Mouse (Mus musculus) mature B cell (primary cell): ENCODE results near the gene Ppox.
"Not testable (repeated sequence)": the region's sequence is repeated elsewhere in the genome, so short reads cannot be mapped to it uniquely, and the experiment has no call there.

Experiments
- in situ Hi-C: fragments of 300-500 bp; cut with MboI; formaldehyde crosslinking; loops from 2 replicates; pipeline ENCODE4 v1.14.3; 2019

Ppox gene

GRCm38 (mm10) chr1:171280916-171281527, at the start of gene Ppox:
Gene Ppox (minus strand): TSS chr1:171281186.
- in situ Hi-C loops: no loop called here

DNA sequence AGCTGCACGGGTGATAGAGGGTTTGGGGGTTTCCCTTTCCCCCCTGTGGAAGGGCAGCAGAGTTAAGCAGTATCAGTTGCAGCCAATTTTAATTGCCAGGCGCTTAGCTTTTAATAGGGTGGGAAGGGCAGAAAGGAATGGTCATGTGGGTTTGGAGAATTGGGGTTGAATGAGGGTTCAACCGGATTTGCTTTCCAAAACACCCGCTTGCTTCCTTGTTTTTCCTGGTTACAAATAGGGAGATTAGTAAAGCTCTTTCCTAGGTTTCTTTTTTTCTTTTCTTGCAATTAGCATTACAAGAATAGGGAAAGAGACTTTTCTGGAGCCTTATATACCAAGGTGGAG, 49.2 kb upstream of the Ppox start:
- in situ Hi-C loops: no loop called here

GRCm38 (mm10) chr1:171329433-171330215, 48.6 kb upstream of the Ppox start:
- in situ Hi-C loops: no loop called here

- in situ Hi-C loops: no loop called here
Measured at GRCm38 (mm10) chr1:171328839-171329432, 48.0 kb upstream of the Ppox start, which contains the start of gene Dedd. Gene Dedd (plus strand): TSS chr1:171329145.

GRCm38 (mm10) chr1:171328244-171328643, 47.3 kb upstream of the Ppox start:
- in situ Hi-C loops: no loop called here

GRCm38 (mm10) chr1:171326588-171326987, 45.6 kb upstream of the Ppox start:
- in situ Hi-C loops: not testable (repeated sequence)

GRCm38 (mm10) chr1:171325571-171325970, 44.6 kb upstream of the Ppox start:
- in situ Hi-C loops: no loop called here

- in situ Hi-C loops: no loop called here
Measured at GRCm38 (mm10) chr1:171322012-171322411, 41.0 kb upstream of the Ppox start.

DNA sequence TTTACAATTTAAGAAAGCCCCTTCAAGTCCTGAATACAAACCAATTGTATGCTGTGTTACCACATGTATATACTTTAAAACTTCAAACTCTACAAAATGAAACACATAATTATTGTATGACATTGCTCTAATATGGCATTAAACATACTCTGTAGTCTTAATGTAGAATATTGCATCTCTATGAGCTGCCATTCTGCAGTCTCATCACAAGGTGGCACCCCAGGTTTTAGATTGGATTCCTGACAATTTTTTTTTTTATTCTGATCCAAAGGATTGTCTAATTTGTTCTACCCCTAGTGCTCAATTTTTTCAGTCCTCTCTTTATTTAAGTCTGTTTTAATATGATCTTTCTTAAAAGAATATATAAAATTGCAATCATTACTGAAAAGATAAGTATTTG, 40.4 kb upstream of the Ppox start:
- in situ Hi-C loops: no loop called here

- in situ Hi-C loops: no loop called here
Measured at GRCm38 (mm10) chr1:171320151-171320550, 39.2 kb upstream of the Ppox start.

DNA sequence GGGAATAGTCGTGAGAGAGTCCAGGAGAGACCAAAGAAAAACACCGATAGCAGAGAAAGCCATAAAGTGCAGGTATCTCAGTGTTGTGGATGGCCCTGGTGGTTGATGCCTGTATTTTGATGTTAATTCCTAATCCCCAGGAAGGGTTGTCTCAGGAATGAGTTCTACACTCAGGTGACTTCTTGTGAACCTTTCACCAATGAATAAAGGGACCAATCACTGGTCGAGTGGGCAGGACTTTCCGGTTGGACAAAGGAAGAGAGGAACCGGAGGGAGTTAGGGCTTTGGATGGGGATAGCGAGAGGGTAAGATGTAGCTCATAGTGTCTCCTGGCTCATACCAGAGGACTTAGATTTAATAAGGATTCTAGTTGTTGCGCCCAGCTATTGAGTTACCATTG, 38.8 kb upstream of the Ppox start:
- in situ Hi-C loops: no loop called here

DNA sequence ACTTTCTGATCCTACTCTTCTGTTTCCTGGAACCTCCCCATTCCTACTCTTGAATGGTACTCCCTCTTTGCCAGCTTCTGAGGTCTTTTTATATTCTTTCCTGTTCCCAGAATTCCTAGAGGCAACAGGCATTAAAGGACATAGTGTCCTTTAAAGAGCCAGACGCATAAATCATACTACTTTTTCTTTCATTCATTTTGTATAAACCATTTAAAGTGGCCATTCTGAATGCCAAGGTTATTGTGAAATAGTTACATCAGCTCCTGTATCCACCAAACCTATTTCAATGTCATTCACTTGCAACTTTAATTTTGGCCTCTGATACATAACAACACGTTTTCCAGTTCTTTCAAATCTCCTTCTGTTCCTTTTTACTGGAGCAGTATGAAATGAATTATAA, 28.3 kb upstream of the Ppox start:
- in situ Hi-C loops: no loop called here

- in situ Hi-C loops: not testable (repeated sequence)
Measured at GRCm38 (mm10) chr1:171306157-171306556, 25.2 kb upstream of the Ppox start.

GRCm38 (mm10) chr1:171298226-171298625, 17.2 kb upstream of the Ppox start:
- in situ Hi-C loops: no loop called here

- in situ Hi-C loops: no loop called here
Measured at GRCm38 (mm10) chr1:171295063-171295402, 14.0 kb upstream of the Ppox start.

GRCm38 (mm10) chr1:171294298-171295062, 13.5 kb upstream of the Ppox start, which contains the start of gene Ufc1:
Gene Ufc1 (minus strand): TSS chr1:171295024.
- in situ Hi-C loops: no loop called here

DNA sequence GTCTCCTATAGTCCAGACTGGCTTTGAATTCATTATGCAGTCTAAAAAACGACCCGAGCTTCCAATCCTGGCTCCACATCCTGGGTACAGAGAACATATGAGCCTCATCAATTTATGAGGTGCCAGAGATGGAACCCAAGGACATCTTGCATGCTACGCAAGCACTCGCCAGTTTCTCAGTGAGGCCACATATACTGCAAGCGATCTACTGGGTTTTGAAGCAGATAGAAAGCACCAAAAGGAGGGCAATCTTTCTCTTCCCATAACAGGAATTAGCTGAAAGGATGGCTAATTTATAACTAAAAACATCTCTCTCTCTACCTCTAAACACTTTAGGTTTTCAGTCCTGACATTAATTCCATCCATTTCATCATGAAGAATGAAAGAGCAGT, 12.9 kb upstream of the Ppox start:
- in situ Hi-C loops: no loop called here

DNA sequence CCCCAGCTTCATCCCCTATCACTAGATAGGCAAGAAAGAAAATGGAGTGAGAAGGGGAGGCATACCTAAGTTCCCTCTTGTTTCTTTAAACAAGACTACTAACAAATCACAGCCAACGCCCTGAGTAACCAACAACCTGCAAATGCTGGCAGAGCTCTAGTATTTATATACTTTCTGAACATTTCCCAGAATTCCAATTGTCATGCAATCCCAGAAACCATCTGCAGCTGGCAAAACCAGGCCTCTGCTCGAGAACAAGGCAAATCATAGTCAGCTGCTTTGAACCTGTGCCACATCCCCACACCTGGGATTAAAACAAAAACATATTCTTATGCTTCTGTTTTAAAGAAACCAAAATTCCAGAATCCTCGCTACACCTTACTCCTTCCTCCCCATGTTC, 12.4 kb upstream of the Ppox start:
- in situ Hi-C loops: no loop called here

- in situ Hi-C loops: no loop called here
Measured at GRCm38 (mm10) chr1:171288328-171288727, 7.3 kb upstream of the Ppox start.

- in situ Hi-C loops: no loop called here
Measured at GRCm38 (mm10) chr1:171287136-171288081, 6.4 kb upstream of the Ppox start, which contains the start of gene Usp21. Gene Usp21 (minus strand): TSS chr1:171287991.

DNA sequence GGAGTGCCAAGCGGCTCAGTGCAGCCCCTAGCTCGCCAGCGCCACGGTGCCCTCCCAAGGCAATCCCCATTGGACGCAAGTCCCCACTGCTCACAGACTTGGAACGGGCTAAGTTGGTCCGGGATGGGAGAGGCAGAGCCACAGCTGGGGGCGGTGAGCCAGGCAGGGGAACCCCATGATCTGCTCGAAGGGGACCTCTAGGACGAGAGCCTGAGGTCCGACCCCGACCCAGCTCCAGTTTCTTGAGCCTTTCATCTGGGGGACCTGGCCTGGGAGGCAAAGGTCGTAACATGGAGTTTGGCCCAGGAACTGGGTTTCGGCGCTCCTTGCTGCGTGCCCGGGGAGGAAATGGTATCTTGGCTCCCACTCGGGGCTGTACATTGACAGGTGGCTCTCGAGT, 5.5 kb upstream of the Ppox start:
- in situ Hi-C loops: no loop called here
